8 mouse cellular contexts compared by ENCODE assay signal in the genomic region with DNA sequence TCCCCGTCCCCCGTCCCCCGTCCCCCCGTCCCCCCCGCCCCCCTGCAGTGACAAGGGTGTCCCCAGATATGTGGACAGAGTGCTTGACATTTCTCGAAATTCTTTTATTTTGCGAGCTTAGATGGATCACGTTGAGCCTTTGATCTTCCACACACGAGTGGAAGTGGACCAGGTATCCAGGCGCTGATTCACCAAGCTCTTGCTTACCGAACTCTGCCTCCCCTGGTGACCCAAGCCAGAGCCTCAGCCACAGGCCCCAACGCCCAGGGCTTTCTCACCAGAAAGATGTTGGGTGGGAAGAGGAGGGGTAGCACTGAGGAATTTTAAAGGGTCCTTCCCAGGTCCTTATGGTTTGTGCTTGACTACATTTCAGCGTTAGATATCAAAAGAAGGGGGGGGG. TPM values are rescaled to one million over a fixed set of nuclear protein-coding genes. Genes with fewer than 3 reads are reported as not detected.
DNase-seq lines count a peak whose midpoint lies in the region; ATAC-seq and TF ChIP-seq lines count a peak whose summit lies in the region.

No protein-coding gene starts in this region.

- TF ChIP-seq POLR2A in embryonic fibroblast, embryonic 13.5 days (IDR thresholded peaks at IDR 0.05; ENCODE audit: low read depth, low read length), result no peak

- no peaks in the 10 kb centered on the region for H3K27me3 ChIP-seq in limb, embryonic 11.5 days (ENCODE audit: control insufficient read depth, insufficient read depth, low read length)

- WGBS in limb, embryonic 11.5 days, result 6% methylated on average over 13 of the region's 13 CpGs

- no peak for DNase-seq in layer of hippocampus, adult 2 months (ENCODE audit: low spot score in 2 of 2)
- no peak for DNase-seq in layer of hippocampus, postnatal 10 days (ENCODE audit: low spot score in 2 of 2)
- DNase-seq in limb, embryonic 11.5 days (ENCODE audit: low spot score), result peak; percentile 47
- DNase-seq in retina, embryonic 14.5 days (ENCODE audit: low spot score), result peak; percentile 34
- no peak for DNase-seq in spleen, postnatal 10 days (ENCODE audit: low spot score in 2 of 2)
- DNase-seq in right cerebral cortex, adult 18-20 months, result no peak
- no peak for DNase-seq in kidney, adult 18-20 months

- no peaks in the 10 kb centered on the region for H3K9me3 ChIP-seq in limb, embryonic 11.5 days (ENCODE audit: control insufficient read depth, low read length)

- ATAC-seq in limb, embryonic 11.5 days (ENCODE audit: insufficient number of reproducible peaks, low FRiP score, low TSS enrichment, low read depth), result peak; percentile 23

- peak overlapping the region; percentile 88 for H3K4me2 ChIP-seq in limb, embryonic 11.5 days (ENCODE audit: low read depth, severe bottlenecking)

- H3K4me3 ChIP-seq in layer of hippocampus, adult 2 months, result peak overlapping the region; percentile 81
- no peak overlapping the region for H3K4me3 ChIP-seq in embryonic fibroblast, embryonic 13.5 days (ENCODE audit: insufficient read depth, low read length)
- peak overlapping the region; percentile 79 for H3K4me3 ChIP-seq in limb, embryonic 11.5 days (ENCODE audit: low read depth, low read length)

- no peak for TF ChIP-seq CTCF in layer of hippocampus, adult 2 months (conservative IDR thresholded peaks at IDR 0.05)
- TF ChIP-seq CTCF in embryonic fibroblast, embryonic 13.5 days (IDR thresholded peaks at IDR 0.05; ENCODE audit: borderline replicate concordance, insufficient read depth, low read length), result no peak

- H3K36me3 ChIP-seq in limb, embryonic 11.5 days (ENCODE audit: control insufficient read depth, insufficient read depth, low read length), result peaks cover 3% of the 10 kb centered on the region; the same call in 1 of the 2 replicates

- peak overlapping the region; percentile 93 for H3K9ac ChIP-seq in limb, embryonic 11.5 days (ENCODE audit: low read length)

- H3K4me1 ChIP-seq in embryonic fibroblast, embryonic 13.5 days (ENCODE audit: control insufficient read depth, insufficient read depth, low read length), result peaks cover 11% of the 10 kb centered on the region
- peaks cover 14% of the 10 kb centered on the region for H3K4me1 ChIP-seq in limb, embryonic 11.5 days (ENCODE audit: control insufficient read depth, insufficient read depth, low read length)

- H3K27ac ChIP-seq in layer of hippocampus, adult 2 months, result no peak overlapping the region
- 0 out of 2 replicates have a peak overlapping the region, but pooled peaks have one; percentile 8 for H3K27ac ChIP-seq in embryonic fibroblast, embryonic 13.5 days (ENCODE audit: insufficient read depth, low read length)
- peak overlapping the region; percentile 79; the same call in 1 of the 2 replicates for H3K27ac ChIP-seq in limb, embryonic 11.5 days (replicated peaks; ENCODE audit: low read depth, low read length)

RNA-seq across cellular contexts. Expression of gene F2r, which starts 0.6 kb away (rescaled TPM):
- total RNA-seq in layer of hippocampus, adult 2 months (2021), result 1 to 10 TPM; 4.6 to 5.7 TPM
- 10 to 100 TPM; 12.2 to 12.9 TPM for total RNA-seq in layer of hippocampus, postnatal 10 days (2021)
- polyA plus RNA-seq in embryonic fibroblast, embryonic 13.5 days (2011; ENCODE audit: insufficient read length, low read depth, missing spikeins), result 268 and 320 TPM in 2 replicates
- 147 and 157 TPM in 2 replicates for polyA plus RNA-seq in limb, embryonic 11.5 days (2014; fragmentation: Nextera tagmentation; extraction: Ambion mirVana)

Comparison
In these comparisons a context has a peak if more than half of its experiments do, and no peak if none do; other contexts are left out.
1. DNase-seq: peak in limb, embryonic 11.5 days (single experiment) and retina, embryonic 14.5 days (single experiment); none in layer of hippocampus, adult 2 months (0 of 2), layer of hippocampus, postnatal 10 days (0 of 2), spleen, postnatal 10 days (0 of 2), right cerebral cortex, adult 18-20 months (single experiment) and kidney, adult 18-20 months (single experiment).